Mouse (Mus musculus) adrenal gland (tissue): ENCODE data around the gene Wtap.
"Not testable (repeated sequence)": the region's sequence is repeated elsewhere in the genome, so short reads cannot be mapped to it uniquely, and the experiment has no call there.

Experiments used
- intact Hi-C: fragments of 180-260 bp; cut with DNase I; formaldehyde crosslinking; loops from one replicate; pipeline ENCODE4 v1.15.1; 2025
- long read RNA-seq, 2 experiments: library from polyadenylated mRNA; unstranded; transcript quantifications; one replicate each; pipeline ENCODE4 v2.0.0; 2020; ENCODE audit warnings: borderline replicate concordance in 1 of 2; ENCODE audit not compliant: insufficient replicate concordance in 1 of 2

Gene Wtap
- long read RNA-seq, experiment 1, transcript Wtap-204 (6 exons, 3,187 nt) = major isoform, 21 of 40 reads
- long read RNA-seq, experiment 1, transcript Wtap-205 (6 exons, 2,442 nt) = minor isoform, 7 of 40 reads
- long read RNA-seq, experiment 1, partial matches to known transcripts = 0 of 40 reads
- long read RNA-seq, experiment 1, other reads (novel, unspliced or antisense) = 12 of 40 reads
- long read RNA-seq, experiment 2, transcript Wtap-204 (6 exons, 3,187 nt) = major isoform, 20 of 38 reads
- long read RNA-seq, experiment 2, transcript Wtap-205 (6 exons, 2,442 nt) = minor isoform, 10 of 38 reads
- long read RNA-seq, experiment 2, partial matches to known transcripts = 1 of 38 reads
- long read RNA-seq, experiment 2, other reads (novel, unspliced or antisense) = 6 of 38 reads

DNA sequence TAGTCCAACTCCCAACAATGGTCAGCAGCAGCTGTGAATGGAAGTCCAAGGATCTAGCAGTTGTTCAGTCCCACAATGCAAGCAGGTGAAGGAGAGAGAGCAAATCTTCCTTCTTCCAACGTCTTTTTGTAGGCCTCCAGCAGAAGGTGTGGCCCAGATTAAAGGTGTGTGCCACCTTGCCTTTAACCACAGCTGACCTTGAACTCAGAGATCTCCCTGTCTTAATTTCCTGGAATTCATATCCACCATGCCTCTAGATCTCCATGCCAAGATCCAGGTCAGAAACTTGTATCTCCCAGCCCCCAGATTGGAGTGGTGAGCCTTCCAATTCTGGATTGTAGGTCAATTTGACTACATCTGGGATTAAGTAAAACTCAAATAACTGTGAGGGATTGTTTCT, at the start of gene Wtap:
Gene Wtap (minus strand): TSS at position 101 of the 400 bp plus-strand sequence.
- intact Hi-C loops = no loop called here

DNA sequence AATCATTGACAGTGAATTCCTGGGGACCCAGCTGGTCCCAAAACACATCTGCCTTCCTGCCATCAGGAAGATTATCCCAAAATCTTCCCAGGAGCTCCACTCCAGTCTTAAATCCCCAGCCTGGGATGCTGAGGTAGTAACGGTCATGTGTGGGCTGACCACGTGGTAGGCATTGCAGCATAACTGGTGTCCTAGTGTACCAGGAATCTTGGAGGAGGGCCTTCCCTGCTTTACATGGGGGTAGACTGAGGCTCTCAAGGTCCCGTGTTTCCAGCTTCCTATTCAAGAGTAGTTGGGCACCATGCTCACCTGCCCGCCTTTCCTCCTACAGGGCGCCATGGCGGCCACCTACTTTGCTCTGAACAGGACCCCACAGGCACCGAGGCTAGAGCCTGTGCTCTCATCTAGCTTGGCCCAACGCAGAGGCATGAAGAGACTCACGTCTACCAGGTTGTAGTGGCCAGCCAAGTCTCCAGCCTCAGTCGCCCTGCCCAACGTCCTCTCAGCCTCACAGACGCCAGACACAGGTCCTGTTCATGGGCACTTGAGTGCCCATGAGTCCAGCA, 42.7 kb upstream of the Wtap start:
- intact Hi-C loops = not testable (repeated sequence)

DNA sequence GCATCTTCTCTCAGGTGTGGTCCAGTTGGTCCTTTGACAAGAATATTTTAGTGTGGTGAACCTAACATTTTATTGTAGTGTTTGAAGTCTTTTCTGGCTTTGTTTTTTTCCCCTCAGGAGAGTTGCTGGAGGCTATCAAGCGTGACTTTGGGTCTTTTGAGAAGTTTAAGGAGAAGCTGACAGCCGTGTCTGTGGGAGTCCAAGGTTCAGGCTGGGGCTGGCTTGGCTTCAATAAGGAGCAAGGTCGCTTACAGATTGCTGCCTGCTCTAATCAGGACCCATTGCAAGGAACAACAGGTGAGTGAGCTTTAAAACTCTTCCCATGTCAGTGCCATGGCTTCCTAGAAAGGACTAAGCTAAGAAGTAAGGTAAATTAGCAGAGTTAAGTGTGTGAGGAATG, 19.3 kb upstream of the Wtap start:
- intact Hi-C loops = no loop called here

DNA sequence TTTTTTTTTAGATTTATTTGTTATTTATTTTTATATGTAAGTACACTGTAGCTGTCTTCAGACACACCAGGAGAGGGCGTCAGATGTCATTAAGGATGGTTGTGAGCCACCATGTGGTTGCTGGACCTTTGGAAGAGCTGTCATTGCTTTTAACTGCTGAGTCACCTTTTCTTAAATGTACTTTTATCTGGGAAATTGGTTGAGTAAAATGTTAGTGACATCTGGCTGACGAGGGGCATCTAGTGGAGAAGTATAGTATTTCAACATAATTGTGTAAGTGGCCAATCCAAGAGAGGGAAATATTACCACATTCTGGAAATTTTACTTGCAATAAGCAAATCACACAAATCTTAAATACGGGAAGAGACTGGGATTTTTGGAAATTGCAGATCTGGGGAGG, 15.9 kb upstream of the Wtap start:
- intact Hi-C loops = no loop called here

DNA sequence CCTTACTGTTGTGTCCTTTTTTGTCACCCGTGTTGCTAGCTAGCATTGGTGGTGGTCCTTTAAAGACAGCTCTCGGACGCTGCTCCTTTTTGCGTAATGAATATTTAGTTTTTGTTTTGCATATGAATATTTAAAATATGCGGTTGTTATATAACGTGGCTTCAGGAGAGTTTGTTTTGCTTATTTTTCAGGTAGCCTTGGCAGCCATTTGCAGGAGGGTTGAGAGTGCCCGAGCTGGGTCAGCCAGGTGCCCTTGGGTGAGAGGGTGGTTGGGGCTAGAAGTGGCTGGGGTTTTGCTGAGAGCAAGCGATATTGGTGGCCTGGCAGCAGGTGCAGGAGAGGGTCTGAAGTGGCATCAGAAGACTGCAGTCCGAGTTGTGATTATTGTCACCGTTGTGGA, 14.6 kb upstream of the Wtap start:
- intact Hi-C loops = no loop called here

DNA sequence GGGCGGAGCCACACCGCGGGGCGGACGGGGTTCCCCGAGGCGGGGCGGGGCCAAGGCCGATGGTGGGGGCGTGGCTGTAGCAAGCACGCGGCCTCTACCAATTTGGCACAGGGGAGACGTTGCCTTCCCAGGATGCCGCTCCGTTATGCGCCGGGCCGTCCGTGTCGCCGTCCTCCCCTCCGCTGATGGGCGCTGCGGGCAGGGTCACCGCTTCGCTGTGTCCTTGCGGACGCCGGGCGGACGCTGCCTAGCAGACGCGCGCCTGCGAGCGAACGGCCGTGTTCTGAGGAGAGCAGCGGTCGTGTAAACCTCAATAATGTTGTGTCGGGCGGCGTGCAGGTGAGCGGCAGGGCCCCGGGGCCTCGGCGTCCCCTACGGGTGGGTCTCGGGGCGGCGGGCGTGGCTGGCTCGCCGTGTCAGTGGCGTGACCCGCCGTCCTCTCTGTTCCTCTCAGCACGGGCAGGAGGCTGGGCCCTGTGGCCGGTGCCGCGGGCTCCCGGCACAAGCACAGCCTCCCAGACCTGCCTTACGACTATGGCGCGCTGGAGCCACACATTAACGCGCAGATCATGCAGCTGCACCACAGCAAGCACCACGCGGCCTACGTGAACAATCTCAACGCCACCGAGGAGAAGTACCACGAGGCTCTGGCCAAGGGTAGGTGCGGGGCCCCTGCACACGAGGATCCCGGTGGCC, 13.9 kb upstream of the Wtap start:
- intact Hi-C loops = no loop called here

DNA sequence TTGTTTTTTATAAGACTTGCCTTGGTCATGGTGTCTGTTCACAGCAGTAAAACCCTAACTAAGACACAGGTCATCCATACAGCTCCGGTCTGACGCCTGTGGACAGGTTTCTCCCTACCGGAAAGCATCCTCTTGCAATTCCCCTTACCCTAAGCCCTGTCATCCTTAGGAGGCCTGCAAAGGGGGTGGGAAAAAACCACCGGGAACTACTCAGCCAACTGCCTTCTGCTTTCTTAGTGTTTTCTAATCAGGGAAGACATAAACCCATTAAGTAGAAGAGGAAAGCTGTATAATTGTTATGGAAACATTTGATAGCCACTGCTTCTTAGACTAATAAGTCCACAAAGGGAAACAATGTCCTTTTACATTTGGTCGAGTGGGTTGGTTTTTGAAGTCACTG, 13.0 kb upstream of the Wtap start:
- intact Hi-C loops = no loop called here

DNA sequence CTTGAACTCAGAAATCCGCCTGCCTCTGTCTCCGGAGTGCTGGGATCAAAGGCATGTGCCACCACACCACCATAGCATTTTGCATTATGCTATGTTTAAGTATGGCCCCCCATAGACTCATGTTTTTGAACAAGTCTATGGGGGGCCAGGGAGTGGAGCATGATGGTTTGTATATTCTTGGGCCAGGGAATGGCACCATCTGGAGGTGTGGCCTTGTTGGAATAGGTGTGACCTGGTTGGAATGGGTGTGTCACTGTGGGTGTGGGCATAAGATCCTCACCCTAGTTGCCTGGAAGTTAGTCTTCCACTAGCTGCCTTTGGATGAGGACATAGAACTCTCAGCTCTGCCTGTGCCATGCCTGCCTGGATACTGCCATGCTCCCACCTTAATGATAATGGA, 12.6 kb upstream of the Wtap start, which contains the start of gene Sod2:
Gene Sod2 (plus strand): TSS at position 301 of the 400 bp plus-strand sequence.
- intact Hi-C loops = not testable (repeated sequence)

DNA sequence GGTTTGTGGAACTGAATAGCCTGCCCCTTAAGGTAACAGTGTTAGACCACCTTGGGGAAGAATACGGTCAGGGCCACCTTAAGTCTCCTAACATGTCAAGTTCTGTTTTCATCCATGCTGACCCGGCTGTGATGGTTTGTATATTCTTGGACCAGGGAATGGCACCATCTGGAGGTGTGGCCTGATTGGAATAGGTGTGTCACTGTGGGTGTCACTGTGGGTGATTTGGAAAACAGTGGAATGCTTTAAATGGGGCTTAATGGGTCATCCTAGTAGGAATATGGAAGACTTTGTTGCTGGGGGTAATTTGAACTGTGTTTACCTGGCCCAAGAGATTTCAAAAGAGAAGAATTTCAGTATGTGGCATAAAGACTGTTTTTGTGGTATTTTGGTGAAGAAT, 10.5 kb upstream of the Wtap start:
- intact Hi-C loops = not testable (repeated sequence)

DNA sequence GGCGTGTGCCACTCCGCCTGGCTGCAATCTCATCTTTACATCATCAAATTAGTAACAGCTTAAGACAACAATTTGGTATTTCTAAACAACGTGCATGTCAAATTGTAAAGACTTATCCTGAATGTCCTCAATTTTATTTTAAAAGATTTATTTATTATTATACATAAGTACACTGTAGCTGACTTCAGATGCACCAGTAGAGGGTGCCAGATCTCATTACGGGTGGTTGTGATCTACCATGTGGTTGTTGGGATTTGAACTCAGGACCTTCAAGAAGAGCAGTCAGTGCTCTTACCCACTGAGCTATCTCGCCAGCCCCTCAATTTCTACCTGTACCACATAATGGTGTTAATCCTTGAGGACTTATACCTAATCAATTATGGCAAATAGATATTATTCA, 8.3 kb upstream of the Wtap start:
- intact Hi-C loops = not testable (repeated sequence)

DNA sequence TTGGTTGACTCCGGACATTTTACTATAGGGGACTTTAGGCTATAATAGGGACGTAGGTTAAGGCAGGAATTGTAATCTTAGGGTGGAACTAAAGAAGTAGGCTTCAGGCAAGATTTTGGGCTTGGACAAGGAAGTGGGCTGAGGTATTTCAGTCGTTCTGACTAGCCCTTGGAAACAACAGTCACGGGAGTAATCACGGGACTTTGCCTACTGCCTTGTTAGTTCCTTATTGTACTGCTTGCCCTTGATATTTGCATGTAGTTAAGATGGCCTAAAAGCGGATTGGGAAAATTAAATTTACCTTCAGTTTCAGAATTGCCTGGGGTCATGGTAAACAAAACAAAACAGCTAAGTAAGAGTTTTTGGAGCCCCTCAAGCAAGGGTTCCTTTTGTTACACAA, 5.1 kb upstream of the Wtap start:
- intact Hi-C loops = loop anchor here (5.0 kb wide), 1 partner anchor 122 kb away; the partner anchor contains the start of gene Mrgprh

DNA sequence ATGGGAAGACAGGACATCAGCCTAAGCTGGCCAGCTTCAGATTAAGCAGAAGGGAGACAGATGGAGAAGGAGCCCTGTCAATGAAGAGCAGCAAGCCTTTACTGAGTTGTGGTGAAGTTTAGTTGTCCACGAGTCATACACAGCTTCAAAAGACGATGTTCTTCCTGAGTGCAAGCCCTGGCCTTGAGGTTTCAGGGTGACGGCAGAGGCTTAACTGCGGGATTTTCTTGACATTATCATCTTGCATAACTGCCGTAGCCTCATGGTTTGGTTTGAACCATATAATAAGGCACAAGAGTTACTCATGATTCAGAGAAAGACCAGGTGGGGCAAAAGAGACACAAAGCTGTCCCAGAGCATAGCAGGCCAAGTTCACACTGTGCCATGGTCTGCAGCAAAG, 3.9 kb upstream of the Wtap start:
- intact Hi-C loops = loop anchor here (5.0 kb wide), 1 partner anchor 121 kb away; the partner anchor contains the start of gene Mrgprh

DNA sequence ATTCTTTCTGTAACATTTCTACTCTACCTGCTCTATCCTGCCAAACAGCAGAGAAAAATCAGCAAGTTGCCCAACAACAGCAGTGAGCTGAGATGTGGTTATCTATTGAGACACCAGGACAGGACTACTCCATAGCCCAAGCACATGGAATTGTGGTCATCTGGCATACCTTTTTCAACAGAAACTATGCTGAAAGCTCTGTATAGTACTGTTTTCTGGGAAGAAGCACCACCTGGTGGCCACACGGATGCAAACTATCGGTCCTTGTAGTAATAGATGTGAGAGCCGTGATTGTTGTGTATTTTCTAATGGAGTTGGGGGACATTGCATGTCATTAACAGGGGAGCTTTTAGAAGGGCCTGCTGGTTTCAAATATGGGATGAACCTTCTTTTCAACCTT, 2.4 kb upstream of the Wtap start:
- intact Hi-C loops = loop anchor here (5.0 kb wide), 1 partner anchor 119 kb away; the partner anchor contains the start of gene Mrgprh

DNA sequence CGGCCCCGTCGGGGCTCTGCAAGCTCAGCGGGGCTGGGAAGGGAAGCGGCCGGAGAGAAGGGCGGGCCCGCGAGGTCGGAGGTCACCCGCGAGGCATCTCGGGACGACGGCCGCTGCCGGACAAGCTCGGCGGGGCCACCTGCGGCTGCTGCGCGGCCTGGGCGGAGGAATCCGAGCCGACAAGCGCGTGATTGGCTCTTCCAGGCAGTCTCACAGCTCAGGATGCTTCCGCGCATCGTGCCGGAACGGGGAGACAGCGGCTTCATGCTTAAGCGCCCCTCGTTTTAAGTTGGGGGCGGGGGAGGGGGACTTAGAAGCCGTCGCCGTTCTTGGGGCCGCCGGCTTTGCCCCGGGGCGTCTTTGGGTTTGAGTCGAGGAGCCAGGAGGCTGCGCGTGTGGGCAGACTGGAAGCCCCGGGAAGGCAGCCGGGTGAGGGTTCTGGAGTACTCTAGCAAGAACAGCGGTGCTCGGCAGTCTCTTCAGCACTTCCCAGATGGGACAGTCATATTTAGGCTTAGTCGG, 1.4 kb downstream of the Wtap start:
- intact Hi-C loops = no loop called here

DNA sequence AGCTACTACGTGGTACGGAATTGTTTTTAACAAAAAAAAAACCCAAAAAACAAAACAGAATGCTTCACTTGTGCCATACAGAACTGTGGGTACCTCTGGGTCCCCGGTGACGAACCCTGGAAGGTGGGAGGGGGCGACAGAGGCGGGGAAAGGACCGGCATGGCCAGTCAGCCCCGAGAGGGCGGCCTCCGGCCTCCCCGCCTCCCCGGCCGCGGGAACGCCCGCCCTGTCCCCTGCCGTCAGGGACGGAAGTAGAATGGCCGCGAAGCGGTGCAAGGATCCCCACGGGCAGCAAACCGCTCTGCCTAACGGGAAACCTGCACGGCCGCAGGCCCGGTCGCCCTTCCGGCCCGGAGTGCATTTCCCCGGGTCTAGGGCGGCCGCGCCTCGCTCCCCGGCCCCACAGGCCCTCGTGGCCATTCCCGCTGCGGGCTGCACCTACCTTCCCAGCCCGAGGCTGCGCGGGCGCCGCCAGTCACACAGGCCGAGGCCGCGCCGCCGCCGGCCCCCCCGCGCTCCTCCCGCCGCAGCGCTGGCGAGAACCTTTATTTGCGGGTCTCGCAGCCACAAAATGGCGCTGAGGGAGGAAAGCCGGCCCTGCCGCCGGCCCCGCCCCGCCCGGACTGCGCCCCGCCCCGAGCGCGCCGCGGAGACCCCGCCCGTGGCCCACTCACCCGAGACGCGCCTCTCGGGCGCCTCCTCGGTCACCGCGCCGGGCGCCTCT, 2.2 kb downstream of the Wtap start:
- intact Hi-C loops = no loop called here

DNA sequence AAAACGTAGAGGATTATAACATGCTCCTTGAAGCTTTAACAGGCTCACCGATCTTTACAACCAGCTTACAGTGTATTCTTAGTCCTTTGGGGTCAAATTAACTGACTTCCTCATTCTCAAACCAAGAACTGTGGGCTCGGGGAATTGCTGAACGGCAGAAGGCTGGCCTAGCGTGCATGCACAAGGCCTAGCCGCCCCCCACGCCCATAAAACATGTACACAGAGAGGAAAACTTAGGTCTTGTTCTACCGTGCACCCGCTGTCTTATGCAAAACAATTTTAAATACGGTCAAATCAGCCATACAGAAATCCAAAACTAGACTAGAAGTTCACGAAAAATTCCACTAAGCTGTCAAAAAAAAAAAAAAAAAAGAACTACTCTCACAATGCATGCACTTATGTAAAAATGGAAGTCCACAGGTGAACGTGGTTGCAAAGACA, 2.8 kb downstream of the Wtap start:
- intact Hi-C loops = no loop called here

DNA sequence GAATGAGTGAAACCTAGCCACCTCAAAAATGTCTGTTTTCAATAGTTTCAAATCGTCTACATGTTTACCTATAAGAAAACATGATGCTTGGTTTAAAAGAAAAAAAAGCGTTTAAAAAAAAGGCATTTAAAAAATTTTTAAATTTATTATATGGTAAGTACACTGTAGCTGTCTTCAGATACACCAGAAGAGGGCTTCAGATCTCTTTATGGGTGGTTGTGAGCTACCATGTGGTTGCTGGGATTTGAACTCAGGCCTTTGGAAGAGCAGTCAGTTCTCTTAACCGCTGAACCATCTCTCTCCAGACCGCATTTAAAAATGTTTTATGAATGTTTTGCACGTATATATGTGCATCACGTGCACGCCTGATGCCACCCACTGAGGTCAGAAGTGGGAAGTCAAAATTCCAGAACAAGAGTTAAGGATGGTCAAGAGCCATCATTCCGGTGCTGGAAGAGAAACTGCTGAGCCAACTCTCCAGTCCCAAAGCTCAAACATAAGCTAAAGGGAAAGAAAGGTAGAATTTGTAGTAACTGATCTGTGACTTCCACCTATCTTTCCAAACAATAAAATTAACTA, 3.3 kb downstream of the Wtap start:
- intact Hi-C loops = no loop called here

DNA sequence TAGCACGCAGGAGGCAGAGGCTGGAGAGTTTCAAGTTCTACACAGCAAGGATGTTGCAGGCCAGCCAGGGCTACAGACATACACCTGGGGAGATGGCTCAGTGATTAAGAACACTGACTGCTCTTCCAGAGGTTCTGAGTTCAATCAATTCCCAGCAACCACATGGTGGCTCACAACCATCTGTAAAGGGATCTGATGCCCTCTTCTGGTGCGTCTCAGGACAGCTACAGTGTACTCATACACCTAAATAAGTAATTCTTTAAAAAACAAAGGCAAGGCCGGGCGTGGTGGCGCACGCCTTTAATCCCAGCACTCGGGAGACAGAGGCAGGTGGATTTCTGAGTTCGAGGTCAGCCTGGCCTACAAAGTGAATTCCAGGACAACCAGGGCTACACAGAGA, 5.9 kb downstream of the Wtap start:
- intact Hi-C loops = not testable (repeated sequence)

DNA sequence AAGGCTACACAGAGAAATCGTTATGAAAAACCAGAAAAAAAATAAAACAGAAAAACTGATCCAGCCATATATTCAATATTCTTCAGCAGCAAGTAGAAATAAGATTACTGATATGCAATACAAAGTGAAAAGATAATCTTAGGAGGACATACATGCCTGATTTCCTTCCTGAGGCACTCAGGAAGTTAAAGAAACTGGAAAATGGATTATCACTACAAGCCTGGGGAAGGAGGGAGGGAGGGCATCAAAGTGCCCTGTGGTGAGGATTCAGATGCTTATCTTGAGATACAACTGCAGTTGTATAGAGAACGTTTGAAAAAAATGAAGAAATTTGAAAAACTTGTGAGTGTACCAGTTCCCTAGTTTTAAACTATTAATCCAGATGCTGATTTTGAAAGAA, 10.0 kb downstream of the Wtap start:
- intact Hi-C loops = no loop called here

DNA sequence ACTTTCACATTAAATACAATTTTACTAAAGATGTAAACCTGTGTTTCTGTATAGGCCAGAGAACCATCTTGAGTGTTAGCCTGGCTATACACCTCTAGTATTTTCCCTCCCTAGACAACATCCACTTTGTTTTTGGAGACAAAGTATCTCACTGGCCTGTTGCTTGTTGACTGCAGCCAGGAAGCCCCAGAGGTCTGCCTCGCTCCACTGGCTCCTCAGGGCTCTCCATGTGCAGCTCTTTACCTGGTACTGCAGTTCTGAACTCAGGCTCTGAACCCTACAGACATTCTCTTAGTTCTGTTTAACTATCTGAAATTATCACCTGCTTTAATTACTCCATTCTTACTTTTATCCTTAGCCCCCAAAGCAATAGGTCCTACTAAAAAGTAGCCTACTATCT, 15.4 kb downstream of the Wtap start:
- intact Hi-C loops = no loop called here

DNA sequence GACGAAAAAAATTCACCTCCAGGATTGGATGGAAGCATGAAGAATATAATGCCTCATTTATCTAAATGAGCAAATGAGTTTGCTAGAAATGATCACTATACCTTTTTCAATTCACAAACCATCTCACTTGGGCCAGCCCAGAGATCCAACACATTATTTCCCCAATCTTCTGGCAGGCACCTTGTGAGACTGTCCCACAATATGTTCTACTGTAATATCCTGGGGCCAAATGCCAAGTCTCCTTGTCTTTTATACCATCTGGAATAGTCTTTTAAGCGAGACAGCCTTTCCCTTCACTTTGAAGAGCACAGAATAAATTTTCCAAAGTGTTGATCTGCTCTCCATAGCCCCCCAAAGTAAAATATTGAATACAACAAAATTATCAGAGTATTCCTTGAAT, 20.1 kb downstream of the Wtap start:
- intact Hi-C loops = no loop called here
